Mouse (Mus musculus): ENCODE data around the gene Fmo4.

Fmo4 gene

DNA sequence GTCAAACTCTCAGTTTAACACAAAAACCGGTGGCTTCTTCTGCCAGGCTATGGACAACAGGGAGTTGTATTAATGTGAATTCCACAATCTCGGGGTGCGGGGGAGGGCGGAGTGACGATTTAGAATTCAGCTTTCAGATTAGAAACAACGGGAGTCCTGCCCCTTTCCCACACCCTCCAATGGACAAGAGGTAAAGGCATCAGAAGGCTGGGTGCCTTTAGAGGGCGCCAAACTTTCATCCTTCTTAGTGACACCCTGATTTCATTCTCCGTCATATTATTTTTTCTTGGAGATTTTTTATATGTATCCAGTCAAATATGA lies at the start of gene Fmo4:
Gene Fmo4 (minus strand): TSS at position 137 of the 321 bp plus-strand sequence.
- DNase-seq: peak; percentile 92

DNA sequence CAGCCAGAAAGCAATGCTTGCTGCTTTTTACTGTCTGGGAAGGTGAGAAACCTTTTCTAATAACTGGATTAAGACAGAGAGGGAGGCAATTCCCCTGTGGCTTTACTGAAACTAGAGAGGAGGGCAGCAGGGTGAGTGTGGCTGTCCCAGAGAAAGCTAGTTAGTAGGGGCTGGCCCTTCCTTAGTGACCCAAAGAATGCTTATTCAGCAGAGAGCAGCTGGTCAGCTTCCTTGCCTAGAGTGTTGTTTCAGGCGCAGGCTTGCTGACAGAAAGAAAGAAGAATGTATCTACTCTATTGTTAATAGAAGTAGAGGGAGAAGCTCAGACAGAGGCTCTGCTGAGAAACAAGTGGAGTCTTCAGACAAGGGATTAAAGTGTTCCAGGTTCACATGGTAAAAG lies 48.6 kb upstream of the Fmo4 start:
- DNase-seq: peak; percentile 70

DNA sequence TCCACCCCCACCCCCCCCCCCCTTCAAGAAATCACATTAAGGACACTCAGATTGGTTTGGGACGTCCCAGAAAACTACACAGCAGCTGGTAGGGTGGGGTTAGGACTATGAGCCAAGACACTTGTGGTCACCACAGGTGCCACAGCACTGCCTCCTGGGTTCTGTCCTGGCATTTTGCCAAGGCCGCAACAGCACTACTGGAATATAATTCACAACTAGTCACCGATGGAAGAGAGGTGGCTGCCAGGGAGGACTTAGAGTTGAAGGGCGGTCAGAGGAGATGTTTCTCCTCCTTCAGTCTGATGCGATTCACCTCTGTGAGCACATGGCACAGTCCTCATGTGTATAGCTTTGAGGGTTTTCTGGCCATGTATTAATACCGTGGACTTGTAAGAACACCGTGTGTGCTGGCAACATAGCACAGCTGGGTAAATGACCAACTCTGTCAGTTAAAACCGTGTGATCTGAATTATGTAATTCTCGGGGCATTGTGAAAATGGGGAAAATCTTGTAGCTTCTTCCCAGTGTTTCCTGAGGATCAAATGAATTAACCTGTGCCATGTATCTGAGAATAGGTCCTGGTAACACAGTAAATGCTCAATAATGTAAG lies 46.3 kb upstream of the Fmo4 start:
- peak; percentile 94 for DNase-seq

DNA sequence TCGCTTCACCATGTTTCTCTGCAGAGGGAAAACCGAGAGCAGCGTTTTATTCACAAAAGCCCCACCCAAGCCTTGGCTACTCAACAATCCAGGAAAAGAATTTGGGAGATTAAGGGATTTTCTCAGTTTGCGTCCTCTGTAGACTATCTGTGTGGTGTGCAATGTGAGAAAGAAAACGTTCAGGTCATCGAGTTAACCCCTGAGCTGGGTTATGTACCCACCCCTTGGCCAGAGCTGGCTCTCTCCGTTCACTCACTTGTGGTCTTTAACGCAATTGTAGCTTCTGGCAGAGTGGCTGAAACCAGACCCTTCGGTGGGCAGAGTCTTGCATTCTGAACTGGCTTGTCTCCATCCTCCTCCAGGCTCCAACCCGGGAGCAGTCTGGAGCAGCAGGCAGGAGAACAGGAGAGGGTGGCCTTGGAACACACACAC lies 45.8 kb upstream of the Fmo4 start:
- DNase-seq: no peak

DNA sequence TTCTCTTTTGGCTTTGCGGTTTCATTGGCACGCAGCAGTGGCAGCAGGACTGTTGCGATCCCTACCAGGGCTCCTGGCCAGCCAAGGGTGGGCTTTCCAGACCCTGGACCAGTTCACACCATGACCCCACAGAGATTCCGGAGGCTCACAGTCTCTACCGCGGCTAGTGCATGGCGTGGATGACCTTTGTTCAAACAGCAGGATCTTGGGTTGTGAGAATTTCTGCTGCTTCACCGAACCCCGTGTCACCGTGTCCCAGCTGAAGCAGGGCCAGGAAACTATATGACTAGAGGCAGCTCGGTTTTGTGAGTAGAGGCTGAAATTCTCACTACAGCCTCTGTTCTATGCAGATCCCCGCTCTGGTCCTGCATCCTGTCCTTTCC lies 45.0 kb upstream of the Fmo4 start:
- DNase-seq: peak; percentile 94

DNA sequence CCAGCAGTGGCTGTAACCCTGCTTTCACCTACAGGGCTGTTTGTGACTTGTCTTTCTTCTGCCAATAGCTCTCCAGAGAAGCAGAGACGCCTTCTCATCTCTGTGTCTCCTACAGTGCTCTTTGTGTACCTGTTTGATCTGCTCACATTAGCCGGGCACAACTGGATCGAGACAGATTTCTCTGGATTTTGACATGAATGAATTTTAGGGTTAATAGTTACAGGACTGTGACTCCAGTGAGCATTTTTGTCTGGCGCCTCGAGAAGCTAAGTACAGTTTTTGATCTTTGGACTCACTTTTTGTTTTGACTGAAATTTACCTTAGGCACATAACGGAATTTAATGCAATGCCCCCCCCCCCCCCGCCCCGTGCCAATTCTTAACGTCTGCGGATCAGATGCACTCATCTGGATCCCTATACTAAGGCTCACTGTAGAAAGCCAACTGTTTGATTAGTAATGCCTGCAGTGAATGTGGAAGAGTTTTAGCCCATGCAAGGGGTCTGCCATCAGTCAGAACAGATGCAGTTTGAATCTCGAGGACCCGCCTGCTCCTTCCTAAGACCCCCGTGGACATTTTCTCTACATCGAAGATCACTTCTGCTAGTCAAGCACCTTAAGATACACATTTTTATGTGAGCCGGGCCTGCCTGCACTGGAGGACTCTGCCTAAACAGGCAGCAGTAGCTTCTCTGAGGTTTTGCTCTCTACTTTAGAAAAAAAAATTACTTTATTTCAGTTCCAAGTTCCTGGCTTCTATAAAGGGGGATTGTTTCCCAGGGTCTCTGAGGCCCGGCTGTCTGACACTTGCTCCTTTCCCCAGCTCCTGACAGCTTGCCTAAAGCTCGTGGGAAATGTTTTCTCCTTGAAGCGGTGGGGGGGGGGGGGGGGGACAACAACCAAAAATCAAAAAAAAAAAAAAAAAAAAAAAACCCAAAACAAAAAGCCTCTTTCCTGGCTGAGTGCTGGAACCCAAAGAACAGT lies 44.3 kb upstream of the Fmo4 start:
- peak; percentile 4 for DNase-seq

DNA sequence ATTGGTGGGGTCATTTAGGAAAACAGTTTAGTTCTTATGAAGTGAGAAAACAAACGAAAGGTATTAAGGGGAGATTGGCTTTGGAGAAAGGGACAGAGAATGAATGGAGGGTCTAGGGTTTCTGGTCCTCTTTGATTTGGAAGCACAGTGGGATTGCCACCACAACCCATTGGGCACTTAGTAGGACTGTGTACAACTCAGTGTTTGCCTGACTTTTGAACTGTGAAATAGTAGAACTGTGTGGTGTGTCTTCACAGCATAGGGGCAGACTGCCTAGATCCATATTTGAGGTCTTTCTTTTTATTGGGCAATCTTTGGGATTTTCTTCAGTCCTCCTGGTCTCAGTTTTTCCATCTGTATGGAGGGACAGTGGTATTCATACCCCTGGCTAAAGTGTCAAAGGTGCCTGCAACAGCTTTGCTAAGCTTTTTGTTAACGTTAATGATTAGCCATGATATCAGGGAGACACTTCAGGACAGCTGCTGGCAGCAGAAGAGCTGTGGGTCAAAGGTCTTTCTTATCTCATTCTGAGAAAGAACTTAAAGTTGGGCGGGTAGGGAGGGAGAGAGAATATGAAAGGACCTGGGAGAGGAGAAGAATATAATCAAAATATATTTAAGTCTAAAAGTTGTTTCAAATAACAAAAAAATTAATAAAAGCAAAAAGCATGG lies 40.2 kb upstream of the Fmo4 start:
- DNase-seq: peak; percentile 21

DNA sequence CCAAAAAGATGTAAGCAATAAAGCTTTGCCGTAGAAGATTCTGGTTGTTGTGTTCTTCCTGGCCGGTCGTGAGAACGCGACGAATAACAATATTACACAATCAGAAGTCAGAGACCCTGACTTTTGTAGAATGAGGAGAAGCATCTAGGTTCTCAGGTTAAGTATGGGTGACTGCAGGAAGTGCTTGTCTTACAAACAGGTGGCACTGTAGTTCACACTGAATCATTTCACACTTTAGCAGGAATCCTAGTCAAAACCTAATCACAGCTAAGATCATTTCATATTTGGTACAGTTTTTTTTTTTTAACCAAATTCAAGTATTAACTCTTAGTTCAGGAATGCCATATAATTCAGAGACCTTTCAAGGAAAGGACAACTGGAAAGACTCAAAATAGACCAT lies 33.8 kb upstream of the Fmo4 start:
- peak; percentile 2 for DNase-seq

DNA sequence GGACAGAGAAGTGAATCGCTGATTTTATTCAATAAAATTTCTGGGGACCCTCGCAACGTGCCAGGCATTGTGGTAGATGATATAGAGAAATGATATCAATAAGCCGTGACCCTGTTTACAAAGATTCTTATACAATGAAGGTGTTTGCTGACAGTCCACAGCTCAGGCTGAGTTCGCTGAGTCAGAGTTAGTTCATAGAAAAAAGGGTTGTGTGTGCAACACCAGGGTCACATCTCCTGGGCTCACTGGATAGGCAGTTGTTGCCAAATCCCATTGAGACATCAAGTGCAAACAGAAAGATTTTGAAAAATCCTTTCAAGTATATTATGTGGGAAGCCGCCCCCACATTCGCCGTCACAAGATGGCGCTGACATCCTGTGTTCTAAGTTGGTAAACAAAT lies 26.4 kb upstream of the Fmo4 start:
- peak; percentile 62 for DNase-seq

DNA sequence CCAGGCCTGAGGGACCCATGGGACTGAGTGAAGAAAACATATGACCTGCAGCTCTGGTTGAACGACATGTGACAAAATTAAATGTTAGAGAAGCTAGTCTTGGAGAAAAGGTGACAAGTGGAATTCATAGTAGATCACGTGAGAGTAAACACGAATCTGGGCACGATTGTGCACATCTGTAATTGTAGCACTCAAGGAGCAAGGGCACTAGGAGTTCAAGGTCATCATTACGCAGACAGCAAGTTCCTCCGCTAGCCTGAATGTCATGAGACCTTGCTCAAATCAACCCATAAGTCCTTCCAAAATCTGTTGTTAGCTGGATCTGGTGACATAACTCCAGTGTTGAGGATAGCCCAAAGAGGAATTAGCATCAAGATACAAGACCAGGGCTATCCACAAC lies 25.2 kb upstream of the Fmo4 start:
- DNase-seq: peak; percentile 61

DNA sequence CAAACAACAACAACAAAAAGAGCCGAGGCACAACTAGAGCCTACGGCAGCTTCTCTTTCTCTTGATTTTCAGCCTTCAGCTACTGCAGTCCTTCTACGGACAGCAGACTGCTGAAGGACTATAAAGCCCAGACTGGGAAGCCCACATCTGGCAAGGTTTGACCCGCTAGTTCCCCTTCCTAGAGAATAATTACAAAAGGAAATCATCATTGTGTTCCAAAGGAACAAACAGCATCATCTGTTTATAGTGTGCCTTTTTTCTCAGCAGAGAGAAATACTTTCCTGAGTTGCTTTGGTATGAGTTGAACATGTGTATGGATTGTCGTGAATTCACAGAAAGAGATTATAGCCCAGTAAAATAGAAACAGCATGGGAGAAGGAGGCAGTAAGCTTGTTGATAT lies 20.6 kb upstream of the Fmo4 start:
- peak; percentile 13 for DNase-seq

DNA sequence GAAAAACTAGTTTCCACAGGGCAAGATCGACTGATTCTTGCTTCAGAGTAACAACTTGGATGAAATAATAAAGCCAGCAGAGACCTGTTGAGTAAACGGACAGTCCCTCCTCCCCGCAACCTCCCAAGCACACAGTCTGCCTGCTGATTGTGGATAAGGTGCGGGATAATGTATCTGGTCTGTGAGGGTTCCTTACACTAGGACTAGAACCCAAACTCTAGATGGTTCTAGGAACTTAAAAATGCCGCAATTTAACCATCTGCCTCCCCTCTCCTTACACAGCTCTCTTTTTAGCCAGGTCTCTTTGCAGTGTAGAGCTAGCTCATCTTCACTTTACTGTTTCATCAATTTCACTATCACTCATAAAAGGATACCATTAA lies 18.8 kb upstream of the Fmo4 start:
- no peak for DNase-seq

DNA sequence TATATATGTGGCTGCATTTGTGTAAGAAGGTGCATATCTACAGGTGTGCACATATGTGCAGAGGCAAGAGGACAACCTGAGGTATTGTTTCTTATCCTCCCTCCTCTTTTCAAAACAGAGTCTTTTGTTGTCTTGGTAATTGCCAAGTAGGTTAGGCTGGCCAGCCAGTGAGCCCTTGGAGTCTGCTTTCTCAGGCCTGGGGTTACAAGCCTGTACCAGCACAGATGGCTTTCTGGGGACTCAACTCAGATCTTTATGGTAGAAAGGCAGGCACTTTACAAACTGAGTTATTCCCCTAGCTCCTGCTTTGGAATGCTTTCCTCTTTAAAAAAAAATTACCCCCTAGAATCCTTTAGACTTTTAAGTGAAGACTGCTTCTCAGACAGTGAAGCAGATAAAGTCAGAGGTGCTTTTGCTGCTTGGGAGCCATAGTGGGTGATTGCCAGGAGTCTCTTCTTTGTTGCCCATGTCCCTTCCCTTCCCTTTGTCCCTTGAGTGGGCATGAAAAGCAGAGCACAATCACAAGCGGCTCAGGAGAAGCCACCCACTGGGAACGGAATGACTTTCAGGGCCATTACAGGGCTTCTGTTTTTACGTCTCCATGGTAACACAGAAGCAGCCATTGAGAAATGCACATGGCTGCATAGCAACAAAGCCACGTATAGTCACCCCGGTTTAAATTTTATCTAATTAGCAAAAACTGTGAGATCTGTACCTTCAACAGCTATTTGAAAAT lies 18.2 kb upstream of the Fmo4 start:
- peak; percentile 57 for DNase-seq

DNA sequence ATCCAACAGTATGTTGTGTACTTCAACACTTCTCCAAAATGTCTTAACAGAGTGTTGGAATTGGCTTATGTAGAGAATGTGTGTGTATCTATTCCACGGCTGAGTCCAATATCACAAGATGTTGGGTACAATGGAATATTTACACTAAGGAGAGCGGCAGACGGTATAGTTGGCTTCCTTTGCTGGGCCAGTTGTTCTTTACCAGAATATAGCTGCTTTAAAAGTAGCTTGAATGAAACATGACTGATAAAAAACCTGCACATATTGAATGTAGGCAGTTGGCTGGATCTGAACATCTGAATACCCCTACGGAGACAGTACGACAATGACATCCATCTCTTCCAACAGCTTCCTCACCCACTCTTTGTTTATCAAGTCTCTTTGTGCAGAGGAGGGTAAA lies 5.5 kb upstream of the Fmo4 start:
- DNase-seq: peak; percentile 64

DNA sequence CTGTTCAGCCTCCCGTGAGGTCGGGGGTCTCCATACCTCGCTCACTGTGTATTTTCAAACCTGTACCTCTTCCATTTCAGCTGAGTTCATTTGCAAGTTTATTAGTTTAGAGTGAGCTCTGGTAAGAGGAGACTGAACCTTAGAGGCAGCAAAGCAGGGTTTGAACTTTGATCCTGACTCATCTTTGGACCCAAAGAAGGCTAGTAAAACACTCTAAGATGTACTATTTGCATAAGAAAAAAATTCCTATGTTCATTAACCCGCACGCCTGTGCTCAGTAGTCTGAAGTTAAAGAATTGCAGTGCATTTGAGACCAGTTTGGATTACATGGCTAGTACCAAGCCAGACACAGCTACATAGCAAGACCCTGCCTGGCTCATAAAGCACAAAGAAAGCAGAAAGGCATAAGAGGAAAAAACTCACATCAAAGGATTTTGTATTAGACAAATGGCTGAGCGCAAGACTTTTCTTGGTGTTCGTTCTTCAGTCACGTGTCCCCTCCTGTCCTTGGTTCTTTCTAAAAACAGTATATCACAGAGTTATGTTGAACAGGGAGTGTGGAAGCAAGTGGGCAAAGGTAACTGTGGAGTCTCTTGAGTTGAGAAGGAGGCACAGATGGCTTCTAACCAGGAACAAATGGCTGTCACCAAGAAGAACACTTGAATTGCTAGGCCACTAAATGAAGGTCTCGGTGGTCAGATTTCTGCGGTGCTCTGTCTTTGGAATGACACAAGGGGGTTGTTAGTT lies 1.8 kb upstream of the Fmo4 start:
- DNase-seq: peak; percentile 62

DNA sequence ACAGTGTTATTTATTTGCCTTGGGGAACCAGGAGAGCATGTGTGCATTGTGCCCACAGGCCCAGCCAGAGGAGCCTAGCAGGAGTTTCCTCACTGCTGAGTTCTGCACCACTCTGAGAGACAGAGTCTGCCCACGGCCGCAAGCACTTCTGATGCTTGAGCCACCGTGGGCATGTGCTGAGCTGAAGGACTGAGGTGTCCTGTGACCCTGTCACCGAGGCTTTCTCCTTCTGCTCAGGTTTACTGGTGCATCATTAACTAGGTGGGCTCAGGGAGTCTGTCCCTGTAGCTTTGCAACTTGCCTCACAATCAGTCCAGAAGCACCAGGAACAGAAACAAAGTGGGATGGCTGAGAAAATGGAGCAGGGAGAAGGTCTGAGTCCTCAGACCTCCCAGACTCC lies 1.2 kb upstream of the Fmo4 start:
- DNase-seq: peak; percentile 80

DNA sequence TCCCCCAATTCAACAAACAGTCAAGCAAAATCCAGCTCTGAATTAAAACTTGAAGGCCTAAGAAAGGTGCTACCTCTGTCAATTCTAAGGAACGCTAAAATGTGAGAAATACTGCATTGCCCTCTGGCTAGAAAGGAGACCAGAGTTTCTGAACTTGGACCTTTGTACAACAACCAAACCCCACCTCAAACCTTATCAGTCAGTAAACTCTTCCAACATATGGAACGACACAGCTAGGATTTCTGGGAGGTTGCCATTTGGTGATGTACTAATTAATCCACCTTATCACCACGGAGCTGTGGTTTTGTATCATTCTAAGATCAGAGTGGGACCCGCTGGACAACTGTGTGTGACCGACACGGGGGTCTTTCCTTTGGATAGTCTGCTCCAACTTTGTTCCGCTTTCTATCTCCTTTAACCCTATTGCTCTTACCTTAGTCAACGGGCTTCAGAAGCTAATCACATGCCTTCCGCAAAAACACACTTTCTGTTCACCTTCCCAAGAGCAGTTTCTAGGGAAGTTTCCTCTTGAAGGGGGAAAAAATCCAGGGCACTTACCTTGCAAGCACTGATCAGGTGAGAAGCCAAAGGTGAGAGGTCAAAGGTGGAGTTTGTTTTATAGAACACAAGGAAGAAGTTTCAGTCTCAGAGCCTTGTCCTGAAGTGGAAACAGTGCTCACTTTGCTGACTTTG lies 483 bp downstream of the Fmo4 start:
- DNase-seq: peak; percentile 61

DNA sequence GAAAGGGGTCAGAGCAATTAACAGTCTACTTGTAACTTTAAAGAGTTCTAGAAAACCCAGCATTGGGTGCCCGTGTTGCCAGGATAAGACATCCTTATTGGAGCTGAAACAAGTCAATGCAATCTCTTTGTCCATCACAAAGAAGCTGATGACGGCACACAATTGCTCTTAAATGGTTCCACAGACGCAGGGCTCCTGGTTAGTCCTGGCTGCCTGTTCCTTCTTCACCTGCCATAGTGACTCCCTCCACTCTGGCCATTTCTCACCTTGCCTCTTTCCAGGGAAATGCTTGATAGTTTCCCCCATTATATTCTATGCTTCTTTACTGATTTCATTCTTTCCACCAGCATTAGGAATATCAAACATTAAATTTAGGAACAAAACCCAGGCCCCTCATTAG lies 5.2 kb downstream of the Fmo4 start:
- DNase-seq: peak; percentile 17

DNA sequence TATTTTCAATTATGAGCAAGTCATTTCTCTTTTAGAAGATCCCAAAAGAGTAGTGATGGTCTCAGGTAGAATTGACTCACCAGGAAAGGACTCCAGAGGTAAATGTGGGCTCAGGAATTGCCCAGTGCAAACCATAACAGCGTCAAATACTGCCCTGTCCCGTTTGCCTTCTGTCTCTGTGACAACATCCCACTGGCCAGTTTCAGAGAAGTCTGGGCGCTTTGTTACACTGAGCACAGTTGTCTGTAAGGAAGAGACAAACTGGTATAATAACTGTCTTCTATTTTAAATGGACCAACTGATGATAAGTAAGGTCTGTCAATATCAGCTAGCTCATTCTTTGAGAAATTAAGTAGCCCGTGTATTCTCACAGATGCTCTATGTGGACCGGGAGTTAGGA lies 6.3 kb downstream of the Fmo4 start:
- DNase-seq: no peak

DNA sequence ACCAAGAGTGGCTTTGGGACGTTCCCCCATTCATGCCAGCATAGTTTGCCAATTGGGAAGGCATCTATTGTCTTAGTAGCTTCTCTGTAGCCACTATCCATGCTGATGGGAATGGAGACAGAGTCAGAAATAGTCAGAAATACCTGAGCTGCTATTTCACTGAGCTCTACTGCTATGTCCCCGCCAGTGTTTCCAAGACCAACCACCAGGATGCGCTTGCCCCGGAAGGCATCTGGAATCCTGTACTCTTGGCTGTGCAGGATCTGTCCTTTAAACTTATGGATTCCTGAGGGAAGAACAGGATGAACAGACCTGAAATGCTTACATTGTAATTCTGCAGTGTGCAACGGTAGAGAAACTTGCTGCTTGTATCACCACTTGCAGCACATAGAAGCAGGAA lies 8.8 kb downstream of the Fmo4 start:
- DNase-seq: peak; percentile 15

DNA sequence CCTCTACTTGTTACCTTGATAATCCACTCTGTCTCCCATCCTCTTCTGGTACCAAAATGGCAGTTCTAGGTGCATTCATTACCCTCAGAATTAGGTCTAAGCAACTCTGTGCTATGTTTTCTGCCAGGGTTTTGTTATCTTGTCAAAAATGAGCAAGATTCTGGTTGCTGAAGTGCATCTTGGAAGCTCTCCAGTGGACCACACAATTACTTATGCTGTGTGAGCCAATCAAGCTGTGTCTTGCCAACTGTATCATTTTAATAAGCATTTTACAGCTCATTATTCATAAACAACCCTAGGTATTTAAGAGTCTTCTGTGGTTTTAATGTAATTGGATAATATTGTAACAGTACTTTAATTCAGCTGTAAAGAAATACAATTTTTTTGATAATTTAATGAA lies 17.3 kb downstream of the Fmo4 start:
- peak; percentile 48 for DNase-seq

Measured in heart, adult 11 months (tissue).